In genomic region chr6:134873018-134873417, GRCm38 (mm10) we compare ENCODE assay signal across 12 mouse cellular contexts. TPM values are rescaled to one million over a fixed set of nuclear protein-coding genes. Genes with fewer than 3 reads are reported as not detected.
A peak's percentile ranks its signal among the peaks of the same experiment; 100 is the strongest.
DNase-seq lines count a peak whose midpoint lies in the region; ATAC-seq and TF ChIP-seq lines count a peak whose summit lies in the region.
"Had no signal": no experiment of that assay in that cellular context is flagged by ENCODE, and none has a peak within 500 bp of the region (broad histone marks: within the 10 kb centered on the region; RNA-seq: fewer than 3 reads in every experiment).

No protein-coding gene starts in this region.

- WGBS in kidney, adult 2 months = 61% methylated on average over 2 of the region's 2 CpGs
- WGBS in thymus, adult 2 months = 93% methylated on average over 2 of the region's 2 CpGs
- WGBS in bone marrow, adult 2 months = 80% methylated on average over 2 of the region's 2 CpGs

- no peak for ATAC-seq in megakaryocyte-erythroid progenitor cell, adult 5-6 weeks (replicated peaks; ENCODE audit: low FRiP score, low TSS enrichment, poor library complexity, severe bottlenecking)

- H3K27me3 ChIP-seq in kidney, adult 2 months (replicated peaks; ENCODE audit: control insufficient read depth, insufficient read depth, low read length) = no peaks in the 10 kb centered on the region
- no peaks in the 10 kb centered on the region for H3K27me3 ChIP-seq in thymus, adult 2 months (ENCODE audit: control insufficient read depth, insufficient read depth, low read length)
- H3K27me3 ChIP-seq: embryonic facial prominence, embryonic 15.5 days; hindbrain, embryonic 12.5 days; midbrain, embryonic 12.5 days had no signal

- TF ChIP-seq CTCF in kidney, adult 2 months (conservative IDR thresholded peaks at IDR 0.05; ENCODE audit: insufficient read depth, insufficient read length, low read depth, low read length) = 0 out of 2 replicates have a peak, but pooled peaks have one; percentile 17
- no peak for TF ChIP-seq CTCF in thymus, adult 2 months (IDR thresholded peaks at IDR 0.05; ENCODE audit: borderline replicate concordance, control insufficient read depth, extremely low read depth, insufficient read depth, low read length, poor library complexity)
- peak; percentile 7; the same call in 1 of the 2 replicates for TF ChIP-seq CTCF in bone marrow, adult 2 months (IDR thresholded peaks at IDR 0.05; ENCODE audit: control insufficient read depth, insufficient read depth, low read length)

- H3K36me3 ChIP-seq in kidney, adult 2 months (ENCODE audit: control insufficient read depth, insufficient read depth, low read length) = no peaks in the 10 kb centered on the region; the same call in 1 of the 2 replicates
- H3K36me3 ChIP-seq in thymus, adult 2 months (ENCODE audit: control insufficient read depth, insufficient read depth, low read length) = no peaks in the 10 kb centered on the region

- peaks cover 10% of the 10 kb centered on the region for H3K4me1 ChIP-seq in kidney, adult 2 months (ENCODE audit: control insufficient read depth, insufficient read depth, low read length)
- H3K4me1 ChIP-seq in thymus, adult 2 months (replicated peaks; ENCODE audit: control insufficient read depth, insufficient read depth, low read length) = no peaks in the 10 kb centered on the region
- no peaks in the 10 kb centered on the region; the same call in 1 of the 2 replicates for H3K4me1 ChIP-seq in bone marrow, adult 2 months (ENCODE audit: control insufficient read depth, insufficient read depth, low read length)
- H3K4me1 ChIP-seq: embryonic facial prominence, embryonic 15.5 days; hindbrain, embryonic 12.5 days; midbrain, embryonic 12.5 days had no signal

- H3K27ac ChIP-seq in kidney, adult 2 months (ENCODE audit: insufficient read depth, low read depth, low read length) = no peak overlapping the region
- H3K27ac ChIP-seq in thymus, adult 2 months (ENCODE audit: control insufficient read depth, insufficient read depth, low read length) = no peak overlapping the region
- no peak overlapping the region for H3K27ac ChIP-seq in bone marrow, adult 2 months (ENCODE audit: control insufficient read depth, insufficient read depth, low read depth, low read length, poor library complexity)
- H3K27ac ChIP-seq: embryonic facial prominence, embryonic 15.5 days; hindbrain, embryonic 12.5 days; midbrain, embryonic 12.5 days had no signal

- TF ChIP-seq POLR2A in kidney, adult 2 months (IDR thresholded peaks at IDR 0.05; ENCODE audit: low read depth, low read length) = no peak
- no peak for TF ChIP-seq POLR2A in thymus, adult 2 months (IDR thresholded peaks at IDR 0.05; ENCODE audit: control insufficient read depth, extremely low read depth, insufficient read depth, low read length, poor library complexity)
- no peak for TF ChIP-seq POLR2A in bone marrow, adult 2 months (IDR thresholded peaks at IDR 0.05; ENCODE audit: borderline replicate concordance, control insufficient read depth, low read depth, low read length)

- H3K4me3 ChIP-seq in kidney, adult 2 months (ENCODE audit: insufficient read depth, low read depth, low read length) = no peak overlapping the region
- H3K4me3 ChIP-seq in thymus, adult 2 months (ENCODE audit: control insufficient read depth, insufficient read depth, low read length) = no peak overlapping the region
- H3K4me3 ChIP-seq in bone marrow, adult 2 months (replicated peaks; ENCODE audit: control insufficient read depth, low read depth, low read length) = no peak overlapping the region
- H3K4me3 ChIP-seq: embryonic facial prominence, embryonic 15.5 days; hindbrain, embryonic 12.5 days; midbrain, embryonic 12.5 days had no signal

- peak; percentile 83 for DNase-seq in kidney, adult 2 months
- DNase-seq in kidney, adult 18-20 months = no peak
- DNase-seq in thymus, postnatal 25 days = peak; percentile 36
- DNase-seq in thymus, adult 2 months = no peak
- DNase-seq in yolk sac, embryonic 10.5 days (ENCODE audit: low spot score) = no peak
- DNase-seq: adrenal gland, postnatal 36 days; spleen, adult 18-20 months had no signal

RNA-seq across cellular contexts. Expression of gene Gpr19, which starts 25.4 kb away (rescaled TPM):
- 6.4 and 7.9 TPM in 2 replicates for polyA plus RNA-seq in kidney, adult 2 months (2012; rRNA removed)
- 14.7 and 15.6 TPM in 2 replicates for polyA plus RNA-seq in thymus, adult 2 months (2012; rRNA removed)
- 6.9 and 16.6 TPM in 2 replicates for polyA plus RNA-seq in bone marrow, adult 2 months (2011; ENCODE audit: insufficient read depth, insufficient read length, low replicate concordance, missing spikeins)
- total RNA-seq in megakaryocyte-erythroid progenitor cell, adult 5-6 weeks (2014; fragmentation: Nextera tagmentation) = 6.5 and 6.9 TPM in 2 replicates
- total RNA-seq in megakaryocyte-erythroid progenitor cell, adult 5-6 weeks (2017) = 4.5 and 7.0 TPM in 2 replicates

RNA-seq across cellular contexts. Expression of gene Crebl2, which starts 43.1 kb away (rescaled TPM):
- polyA plus RNA-seq in kidney, adult 2 months (2012; rRNA removed) = 20.4 and 26.1 TPM in 2 replicates
- 10.7 and 13.3 TPM in 2 replicates for polyA plus RNA-seq in thymus, adult 2 months (2012; rRNA removed)
- 4.2 and 8.3 TPM in 2 replicates for polyA plus RNA-seq in bone marrow, adult 2 months (2011; ENCODE audit: insufficient read depth, insufficient read length, low replicate concordance, missing spikeins)
- total RNA-seq in megakaryocyte-erythroid progenitor cell, adult 5-6 weeks (2014; fragmentation: Nextera tagmentation) = 6.2 and 11.7 TPM in 2 replicates
- 10.4 and 12.9 TPM in 2 replicates for total RNA-seq in megakaryocyte-erythroid progenitor cell, adult 5-6 weeks (2017)

RNA-seq across cellular contexts. Expression of gene Cdkn1b, which starts 47.2 kb away (rescaled TPM):
- polyA plus RNA-seq in kidney, adult 2 months (2012; rRNA removed) = 15.9 and 17.1 TPM in 2 replicates
- 65.2 and 82.5 TPM in 2 replicates for polyA plus RNA-seq in thymus, adult 2 months (2012; rRNA removed)
- 40.0 and 47.4 TPM in 2 replicates for polyA plus RNA-seq in bone marrow, adult 2 months (2011; ENCODE audit: insufficient read depth, insufficient read length, low replicate concordance, missing spikeins)
- 17.2 and 22.1 TPM in 2 replicates for total RNA-seq in megakaryocyte-erythroid progenitor cell, adult 5-6 weeks (2014; fragmentation: Nextera tagmentation)
- total RNA-seq in megakaryocyte-erythroid progenitor cell, adult 5-6 weeks (2017) = 34.9 and 49.3 TPM in 2 replicates

Comparison
In these comparisons a context has a peak if more than half of its experiments do, and no peak if none do; other contexts are left out.
1. DNase-seq: peak in kidney, adult 2 months (single experiment) and thymus, postnatal 25 days (single experiment); none in kidney, adult 18-20 months (single experiment), thymus, adult 2 months (single experiment) and yolk sac, embryonic 10.5 days (single experiment).